Mouse (Mus musculus) CH12.LX (cell line): ENCODE data around the gene Hmgcs1. TPM values are rescaled to one million over a fixed set of nuclear protein-coding genes. Genes with fewer than 3 reads are reported as not detected.

Experiments used
- DNase-seq: peaks from one replicate; pipeline ENCODE4 v3.0.0-alpha.2; 2013; ENCODE audit errors: extremely low read depth
- H3K27ac ChIP-seq: 2 replicates; pipeline ENCODE4 v1.5.1; 2012; ENCODE audit warnings: low read depth, mild to moderate bottlenecking, control low read depth, moderate library complexity; ENCODE audit not compliant: insufficient read depth
- H3K27me3 ChIP-seq: replicated peaks from 2 replicates; pipeline ENCODE3; 2012; ENCODE audit warnings: inconsistent platforms
- H3K36me3 ChIP-seq, 2 experiments: replicated peaks in 1 of 2; 2 replicates each; pipeline versions ENCODE3 to v1.6.1; 2012; ENCODE audit warnings: inconsistent platforms in 1 of 2, low read length in 1 of 2, mild to moderate bottlenecking in 1 of 2, mixed read lengths in 1 of 2, moderate library complexity in 1 of 2; ENCODE audit not compliant: control insufficient read depth in 1 of 2, insufficient read depth in 1 of 2
- H3K4me1 ChIP-seq, 2 experiments: 2 replicates each; pipeline ENCODE4 v1.6.1; 2012; ENCODE audit warnings: inconsistent platforms in 1 of 2, moderate library complexity in 1 of 2; ENCODE audit not compliant: insufficient read depth in 2 of 2, control insufficient read depth in 1 of 2
- H3K4me2 ChIP-seq: 2 replicates; pipeline ENCODE4 v1.6.1; 2012; ENCODE audit warnings: low read depth, mild to moderate bottlenecking, control low read depth; ENCODE audit not compliant: poor library complexity, insufficient read depth, severe bottlenecking
- H3K4me3 ChIP-seq, 3 experiments: fragments of 150-350 bp in 1 of 3; sonication (generic) in 1 of 3; replicated peaks in 1 of 3; 2 replicates each; pipeline versions ENCODE3 to v1.5.1; 2011 to 2012; ENCODE audit warnings: low read depth in 2 of 3, low read length in 2 of 3, mild to moderate bottlenecking in 2 of 3, moderate library complexity in 2 of 3, control low read depth in 1 of 3, improper control_type of control experiment in 1 of 3, inconsistent platforms in 1 of 3, mixed read lengths in 1 of 3; ENCODE audit not compliant: poor library complexity in 1 of 3
- H3K79me2 ChIP-seq: replicated peaks from 2 replicates; pipeline ENCODE4 v1.6.1; 2012; ENCODE audit warnings: mild to moderate bottlenecking, moderate library complexity; ENCODE audit not compliant: control insufficient read depth, poor library complexity, insufficient read depth, severe bottlenecking; ENCODE audit errors: extremely low read depth
- H3K9ac ChIP-seq: 2 replicates; pipeline ENCODE4 v1.6.1; 2012; ENCODE audit warnings: low read depth, mild to moderate bottlenecking, control low read depth, moderate library complexity; ENCODE audit not compliant: insufficient read depth
- H3K9me3 ChIP-seq: replicated peaks from 2 replicates; pipeline ENCODE3; 2012; ENCODE audit warnings: low read length, inconsistent platforms, mixed read lengths
- BHLHE40 ChIP-seq: IDR thresholded peaks from 2 replicates; pipeline ENCODE4 v1.6.1; 2011; ENCODE audit warnings: mild to moderate bottlenecking, low read depth, low read length, improper control_type of control experiment
- CHD2 ChIP-seq: IDR thresholded peaks from 2 replicates; pipeline ENCODE4 v1.6.1; 2011; ENCODE audit warnings: low read length, improper control_type of control experiment
- CTCF ChIP-seq, 2 experiments: IDR thresholded peaks in 1 of 2; conservative IDR thresholded peaks in 1 of 2; 2 replicates each; pipeline ENCODE4 v1.5.1; 2011 to 2012; ENCODE audit warnings: low read depth in 2 of 2, low read length in 2 of 2, improper control_type of control experiment in 1 of 2, inconsistent platforms in 1 of 2, mild to moderate bottlenecking in 1 of 2, moderate library complexity in 1 of 2
- E2F4 ChIP-seq: IDR thresholded peaks from 2 replicates; pipeline ENCODE4 v1.6.1; 2011; ENCODE audit warnings: low read depth, low read length, improper control_type of control experiment; ENCODE audit not compliant: insufficient replicate concordance
- ELF1 ChIP-seq: IDR thresholded peaks from 2 replicates; pipeline ENCODE4 v1.6.1; 2014; ENCODE audit warnings: low read depth, mild to moderate bottlenecking, inconsistent platforms, low read length, improper control_type of control experiment
- EP300 ChIP-seq: IDR thresholded peaks from 2 replicates; pipeline ENCODE4 v1.6.1; 2011; ENCODE audit warnings: low read length, improper control_type of control experiment
- ETS1 ChIP-seq: conservative IDR thresholded peaks from 2 replicates; pipeline ENCODE4 v1.6.1; 2012; ENCODE audit warnings: low read depth, mild to moderate bottlenecking, inconsistent platforms, low read length, improper control_type of control experiment, moderate library complexity
- GABPA ChIP-seq: IDR thresholded peaks from 2 replicates; pipeline ENCODE4 v1.6.1; 2012; ENCODE audit warnings: low read depth, low read length, improper control_type of control experiment, inconsistent platforms; ENCODE audit not compliant: insufficient replicate concordance
- HCFC1 ChIP-seq: IDR thresholded peaks from 2 replicates; pipeline ENCODE4 v1.6.1; 2012; ENCODE audit warnings: low read depth, mild to moderate bottlenecking, inconsistent platforms, low read length, improper control_type of control experiment
- JUND ChIP-seq: conservative IDR thresholded peaks from 2 replicates; pipeline ENCODE4 v1.6.1; 2011; ENCODE audit warnings: low read depth, low read length, improper control_type of control experiment
- KAT2A ChIP-seq: IDR thresholded peaks from 2 replicates; pipeline ENCODE4 v1.6.1; 2012; ENCODE audit warnings: low read length, improper control_type of control experiment, inconsistent platforms; ENCODE audit not compliant: insufficient replicate concordance
- MAFK ChIP-seq: IDR thresholded peaks from 2 replicates; pipeline ENCODE4 v1.6.1; 2011; ENCODE audit warnings: low read length, improper control_type of control experiment; ENCODE audit not compliant: insufficient replicate concordance
- MAX ChIP-seq: IDR thresholded peaks from 2 replicates; pipeline ENCODE4 v1.6.1; 2011; ENCODE audit warnings: low read length, improper control_type of control experiment
- MAZ ChIP-seq: IDR thresholded peaks from 2 replicates; pipeline ENCODE4 v1.6.1; 2012; ENCODE audit warnings: low read depth, mild to moderate bottlenecking, inconsistent platforms, low read length, improper control_type of control experiment, moderate library complexity
- MEF2A ChIP-seq: IDR thresholded peaks from 2 replicates; pipeline ENCODE4 v1.6.1; 2014; ENCODE audit warnings: low read depth, mild to moderate bottlenecking, inconsistent platforms, low read length, improper control_type of control experiment, borderline replicate concordance
- NELFE ChIP-seq: IDR thresholded peaks from 2 replicates; pipeline ENCODE4 v1.6.1; 2011; ENCODE audit warnings: low read depth, low read length, improper control_type of control experiment
- POLR2A ChIP-seq: IDR thresholded peaks from 2 replicates; pipeline ENCODE4 v1.6.1; 2011; ENCODE audit warnings: low read depth, mild to moderate bottlenecking, improper control_type of control experiment, low read length
- POLR2AphosphoS2 ChIP-seq: IDR thresholded peaks from 2 replicates; pipeline ENCODE4 v1.6.1; 2011; ENCODE audit warnings: low read depth, low read length, improper control_type of control experiment
- RAD21 ChIP-seq: IDR thresholded peaks from 2 replicates; pipeline ENCODE4 v1.6.1; 2011; ENCODE audit warnings: low read depth, mild to moderate bottlenecking, low read length, improper control_type of control experiment, moderate library complexity
- USF1 ChIP-seq: IDR thresholded peaks from 2 replicates; pipeline ENCODE4 v1.6.1; 2014; ENCODE audit warnings: low read depth, mild to moderate bottlenecking, inconsistent platforms, low read length, improper control_type of control experiment
- USF2 ChIP-seq: conservative IDR thresholded peaks from 2 replicates; pipeline ENCODE4 v1.6.1; 2011; ENCODE audit warnings: low read depth, low read length, improper control_type of control experiment
- ZKSCAN1 ChIP-seq: IDR thresholded peaks from 2 replicates; pipeline ENCODE4 v1.6.1; 2012; ENCODE audit warnings: low read depth, inconsistent platforms, low read length, improper control_type of control experiment, borderline replicate concordance
- ZMIZ1 ChIP-seq: IDR thresholded peaks from 2 replicates; pipeline ENCODE4 v1.6.1; 2012; ENCODE audit warnings: low read depth, mild to moderate bottlenecking, inconsistent platforms, low read length, improper control_type of control experiment
- ZNF384 ChIP-seq: IDR thresholded peaks from 2 replicates; pipeline ENCODE4 v1.6.1; 2012; ENCODE audit warnings: low read depth, low read length, improper control_type of control experiment, inconsistent platforms
- dilution Hi-C: fragments of 300-500 bp; cut with MboI; formaldehyde crosslinking; loops from 2 replicates; pipeline ENCODE4 v1.14.3; 2020; ENCODE audit warnings: low sequenced_read_pairs; ENCODE audit not compliant: extremely low pct_unique_long_range_greater_than_20kb, extremely low pct_ligation_motif_present
- in situ Hi-C: fragments of 300-500 bp; cut with MboI; formaldehyde crosslinking; loops from 3 replicates; pipeline ENCODE4 v1.14.3; 2019; ENCODE audit warnings: low sequenced_read_pairs, low pct_ligation_motif_present, low pct_unique_long_range_greater_than_20kb, mixed read lengths
- polyA plus RNA-seq: library from polyadenylated mRNA; unstranded; fragments of >175 nt; gene quantifications from 2 replicates; pipeline ENCODE4 v1.2.1, GENCODE M21; 2012; ENCODE audit warnings: low read depth; ENCODE audit not compliant: insufficient read length
- total RNA-seq, 2 experiments: library from RNA; depleted of rRNA; stranded (reverse); fragments of 300-350 nt in 1 of 2; fragments of >200 nt in 1 of 2; gene quantifications; 2 replicates each; pipeline ENCODE4 v1.2.3; 2012 to 2014

The Hmgcs1 gene
- total and polyA plus RNA-seq, 3 experiments, result 57.6 to 225 (median 119) TPM

DNA sequence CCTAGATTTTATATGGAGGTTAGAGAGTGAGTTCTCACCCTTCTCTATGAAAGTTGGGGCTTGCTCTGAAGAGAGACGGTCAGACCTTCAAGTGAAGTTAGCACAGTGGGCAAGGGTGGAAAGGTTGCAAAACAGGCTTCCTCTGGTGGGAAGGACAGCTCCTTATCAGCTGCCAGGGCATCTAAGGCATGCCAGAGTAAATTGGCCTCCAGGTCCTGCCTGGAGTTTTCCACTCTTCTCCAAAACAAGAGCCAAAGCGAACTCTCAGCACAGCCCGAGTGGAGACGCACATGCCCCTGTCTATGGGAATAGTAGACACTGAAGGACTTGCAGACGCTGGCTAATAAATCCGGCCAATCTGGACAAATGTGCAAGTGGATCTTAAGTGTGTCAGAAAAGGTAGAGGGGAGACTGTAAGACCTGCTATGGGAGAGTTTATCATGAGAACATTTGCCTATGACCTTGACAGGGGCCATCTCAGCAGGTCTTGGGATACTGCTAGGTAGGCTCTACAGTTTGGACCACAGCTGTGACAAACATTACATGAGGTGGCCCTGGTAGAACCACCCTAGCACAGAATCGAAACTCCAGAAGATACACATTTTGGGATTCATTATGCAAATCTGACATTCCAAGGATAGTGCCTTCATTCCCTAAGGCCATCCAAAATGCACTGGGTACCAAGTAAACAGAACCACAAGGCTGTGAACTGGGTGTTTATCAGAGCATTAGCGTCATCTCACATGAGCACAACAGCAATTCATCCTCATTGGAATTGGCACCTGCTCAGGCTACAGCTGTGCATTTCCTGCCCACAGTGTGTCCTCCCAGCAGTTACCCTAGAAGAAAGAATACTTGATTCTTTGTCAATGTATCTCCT, 19.4 kb downstream of the Hmgcs1 start:
- TF ChIP-seq USF1, result no peak
- TF ChIP-seq USF2, result no peak
- no peak for TF ChIP-seq MAZ
- no peak for TF ChIP-seq CHD2
- no peak for TF ChIP-seq ZMIZ1
- TF ChIP-seq EP300, result no peak
- TF ChIP-seq KAT2A, result no peak
- no peak for TF ChIP-seq HCFC1
- no peak for TF ChIP-seq POLR2A
- TF ChIP-seq MAFK, result no peak
- TF ChIP-seq NELFE, result no peak
- TF ChIP-seq MAX, result no peak
- no peak for TF ChIP-seq E2F4
- TF ChIP-seq ETS1, result no peak
- no peak for TF ChIP-seq RAD21
- no peak for TF ChIP-seq JUND
- TF ChIP-seq ZKSCAN1, result no peak
- H3K4me1 ChIP-seq, result peaks cover 0 to 11% of the 10 kb centered on the region in 2 experiments; a peak in 2 of 4 replicates

GRCm38 (mm10) chr13:119710268-119710610, 20.1 kb downstream of the Hmgcs1 start:
- in situ Hi-C loops (no loop called here), dilution Hi-C loops (no loop called here)
- H3K4me1 ChIP-seq, result peaks cover 0 to 11% of the 10 kb centered on the region in 2 experiments; a peak in 2 of 4 replicates
- no peak overlapping the region for H3K4me2 ChIP-seq
- no peaks in the 10 kb centered on the region for H3K9me3 ChIP-seq
- H3K27ac ChIP-seq, result no peak overlapping the region
- TF ChIP-seq ZMIZ1 (no peak), ELF1 (no peak), CHD2 (no peak), POLR2AphosphoS2 (no peak), CTCF (conservative IDR thresholded peaks at IDR 0.05 in 1 of 2, IDR thresholded peaks at IDR 0.05 in 1 of 2; ENCODE audit: low read depth in 2 of 2, low read length in 2 of 2) (no peak), ZNF384 (no peak), HCFC1 (no peak), KAT2A (no peak), MAFK (no peak), MEF2A (no peak), JUND (no peak), BHLHE40 (no peak), MAX (no peak), MAZ (no peak), GABPA (no peak)
- no peak for DNase-seq
- H3K36me3 ChIP-seq, result peaks cover 21 to 68% of the 10 kb centered on the region in 2 experiments
- no peak overlapping the region for H3K4me3 ChIP-seq
- no peaks in the 10 kb centered on the region for H3K27me3 ChIP-seq
- no peaks in the 10 kb centered on the region for H3K79me2 ChIP-seq
- no peak overlapping the region for H3K9ac ChIP-seq

More for the DNA sequence above, 19.4 kb downstream of the Hmgcs1 start:
- no peaks in the 10 kb centered on the region for H3K27me3 ChIP-seq
- H3K36me3 ChIP-seq, result peaks cover 25 to 74% of the 10 kb centered on the region in 2 experiments
- no peak overlapping the region for H3K27ac ChIP-seq
- no peak overlapping the region for H3K9ac ChIP-seq
- H3K79me2 ChIP-seq, result no peaks in the 10 kb centered on the region
- no peak overlapping the region for H3K4me2 ChIP-seq
- H3K4me3 ChIP-seq, result no peak overlapping the region
- no peaks in the 10 kb centered on the region for H3K9me3 ChIP-seq
- dilution Hi-C loops, result no loop called here
- in situ Hi-C loops, result no loop called here
- DNase-seq, result no peak
